Mouse (Mus musculus) erythroblast, embryonic 14.5 days (primary cell): ENCODE results near the gene Fam129b.

Experiments used
- GATA1 ChIP-seq: IDR thresholded peaks from 2 replicates; pipeline ENCODE4 v1.6.1; 2012; ENCODE audit warnings: low read length, inconsistent platforms, mixed read lengths
- TAL1 ChIP-seq: IDR thresholded peaks from 3 replicates; pipeline ENCODE4 v1.6.1; 2012; ENCODE audit warnings: low read length, inconsistent platforms, mixed read lengths

DNA sequence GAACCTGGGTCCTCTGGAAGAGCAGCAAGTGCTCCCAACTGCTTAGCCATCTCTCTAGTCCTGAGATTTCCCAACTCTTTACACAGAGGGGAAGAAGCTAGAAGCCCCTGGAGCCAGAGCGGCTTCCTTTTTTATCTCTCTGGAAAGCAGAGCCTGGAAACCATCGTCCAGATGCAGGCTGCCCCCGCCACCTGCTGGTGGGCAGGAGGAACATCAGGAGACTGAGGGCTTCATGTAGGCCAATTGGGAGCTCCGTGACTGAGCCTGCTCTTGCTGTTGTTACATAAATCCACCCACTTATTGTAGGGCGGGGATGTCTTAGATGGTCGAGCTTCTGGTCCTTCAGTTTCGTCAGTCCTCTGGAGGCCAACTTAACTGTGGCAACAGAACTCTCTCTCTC, 18.3 kb upstream of the Fam129b start:
- TF ChIP-seq TAL1, result no peak
- no peak for TF ChIP-seq GATA1
